Mouse (Mus musculus): ENCODE measurements around the gene Naaladl2.

- no peak for TF ChIP-seq POLR2AphosphoS2 (IDR thresholded peaks at IDR 0.05; ENCODE audit: low read depth, low read length)
- no peak for TF ChIP-seq EP300 (IDR thresholded peaks at IDR 0.05; ENCODE audit: low read length)
- no peak for TF ChIP-seq CTCF (conservative IDR thresholded peaks at IDR 0.05 in 1 of 2, IDR thresholded peaks at IDR 0.05 in 1 of 2; ENCODE audit: low read depth in 2 of 2, low read length in 2 of 2)
- TF ChIP-seq CHD2 (IDR thresholded peaks at IDR 0.05; ENCODE audit: low read length), result no peak
- no peak for TF ChIP-seq MAX (IDR thresholded peaks at IDR 0.05; ENCODE audit: low read length)
- TF ChIP-seq POLR2A (IDR thresholded peaks at IDR 0.05; ENCODE audit: low read depth, low read length), result no peak
- TF ChIP-seq TCF12 (IDR thresholded peaks at IDR 0.05; ENCODE audit: low read depth, low read length), result no peak
- no peak for TF ChIP-seq ZMIZ1 (IDR thresholded peaks at IDR 0.05; ENCODE audit: low read depth, low read length)
- no peak for TF ChIP-seq TBP (conservative IDR thresholded peaks at IDR 0.05; ENCODE audit: low read depth, low read length)
- TF ChIP-seq MEF2A (IDR thresholded peaks at IDR 0.05; ENCODE audit: borderline replicate concordance, low read depth, low read length), result no peak
Measured at GRCm38 (mm10) chr3:24982111-24982510, 161.9 kb downstream of the Naaladl2 start.

Data from CH12.LX (cell line).